Mouse (Mus musculus): ENCODE measurements around the gene Slc22a8.

The Slc22a8 gene

GRCm38 (mm10) chr19:8601922-8602321, 10.9 kb downstream of the Slc22a8 start:
- DNase-seq: no peak

GRCm38 (mm10) chr19:8602914-8603313, 11.9 kb downstream of the Slc22a8 start:
- no peak for DNase-seq

- no peak for DNase-seq
These were observed 13.6 kb downstream of the Slc22a8 start for GRCm38 (mm10) chr19:8604536-8605240.

- no peak for DNase-seq
These were observed 14.1 kb downstream of the Slc22a8 start for GRCm38 (mm10) chr19:8605241-8605558.

GRCm38 (mm10) chr19:8611358-8612123, 20.5 kb downstream of the Slc22a8 start:
- no peak for DNase-seq

GRCm38 (mm10) chr19:8613111-8613510, 22.1 kb downstream of the Slc22a8 start:
- no peak for DNase-seq

GRCm38 (mm10) chr19:8614343-8614742, 23.3 kb downstream of the Slc22a8 start:
- no peak for DNase-seq

GRCm38 (mm10) chr19:8616314-8616713, 25.3 kb downstream of the Slc22a8 start:
- no peak for DNase-seq

GRCm38 (mm10) chr19:8617904-8618303, 26.9 kb downstream of the Slc22a8 start, which contains the start of gene Slc22a6:
Slc22a6 (plus strand) TSS chr19:8618039.
- DNase-seq: no peak

GRCm38 (mm10) chr19:8621098-8621497, 30.0 kb downstream of the Slc22a8 start:
- no peak for DNase-seq

GRCm38 (mm10) chr19:8630249-8630648, 39.2 kb downstream of the Slc22a8 start:
- DNase-seq: no peak

GRCm38 (mm10) chr19:8630826-8631225, 39.8 kb downstream of the Slc22a8 start:
- no peak for DNase-seq

GRCm38 (mm10) chr19:8632029-8632428, 41.0 kb downstream of the Slc22a8 start:
- DNase-seq: no peak

- DNase-seq: no peak
These were observed 51.0 kb downstream of the Slc22a8 start for GRCm38 (mm10) chr19:8642086-8642485.

- no peak for DNase-seq
These were observed 55.3 kb downstream of the Slc22a8 start for GRCm38 (mm10) chr19:8646393-8646792.

- DNase-seq: no peak
These were observed 64.8 kb downstream of the Slc22a8 start for GRCm38 (mm10) chr19:8655833-8656232.

GRCm38 (mm10) chr19:8656341-8656740, 65.3 kb downstream of the Slc22a8 start:
- DNase-seq: no peak
